Mouse (Mus musculus) liver, embryonic 15.5 days (tissue): ENCODE results near the gene Prr30. TPM values are rescaled to one million over a fixed set of nuclear protein-coding genes. Genes with fewer than 3 reads are reported as not detected.
"Not testable (repeated sequence)": the region's sequence is repeated elsewhere in the genome, so short reads cannot be mapped to it uniquely, and the experiment has no call there.

Experiments
- ATAC-seq: fragments of 200-750 bp; cut with Nextera tagmentation; 2 replicates; pipeline ENCODE4 v1.8.0; 2017; ENCODE audit warnings: moderate number of reproducible peaks, mild to moderate bottlenecking, moderate library complexity; ENCODE audit not compliant: insufficient read depth
- H3K27ac ChIP-seq: fragments of 300-500 bp; sonication (generic); replicated peaks from 2 replicates; pipeline ENCODE4 v1.5.1; 2015; ENCODE audit warnings: mild to moderate bottlenecking, inconsistent platforms
- H3K27me3 ChIP-seq: fragments of 300-500 bp; sonication (generic); 2 replicates; pipeline ENCODE4 v1.6.1; 2015; ENCODE audit warnings: mild to moderate bottlenecking, inconsistent platforms
- H3K36me3 ChIP-seq: fragments of 300-500 bp; sonication (generic); replicated peaks from 2 replicates; pipeline ENCODE4 v1.6.1; 2015; ENCODE audit warnings: moderate library complexity, mild to moderate bottlenecking, inconsistent platforms
- H3K4me1 ChIP-seq: fragments of 300-500 bp; sonication (generic); replicated peaks from 2 replicates; pipeline ENCODE4 v1.6.1; 2015; ENCODE audit warnings: inconsistent platforms
- H3K4me2 ChIP-seq: fragments of 300-500 bp; sonication (generic); 2 replicates; pipeline ENCODE4 v1.6.1; 2015; ENCODE audit warnings: moderate library complexity, mild to moderate bottlenecking, inconsistent platforms
- H3K4me3 ChIP-seq: fragments of 300-500 bp; sonication (generic); replicated peaks from 2 replicates; pipeline ENCODE4 v1.5.1; 2015; ENCODE audit warnings: mild to moderate bottlenecking, inconsistent platforms
- H3K9ac ChIP-seq: fragments of 300-500 bp; sonication (generic); 2 replicates; pipeline ENCODE4 v1.6.1; 2015; ENCODE audit warnings: moderate library complexity, mild to moderate bottlenecking, inconsistent platforms
- H3K9me3 ChIP-seq: fragments of 300-500 bp; sonication (generic); replicated peaks from 2 replicates; pipeline ENCODE4 v1.6.1; 2016; ENCODE audit warnings: inconsistent platforms
- WGBS: fragments of 180-500 bp; shearing (Covaris S2); methylation state at CpG from one replicate; pipeline ENCODE4 v1.1.7; 2015; ENCODE audit warnings: mixed read lengths; ENCODE audit not compliant: insufficient replicate concordance; 5-methylcytosine and 5-hydroxymethylcytosine counted together
- polyA plus RNA-seq: library from polyadenylated mRNA; unstranded; fragments of >200 nt; fragmentation: Nextera tagmentation; extraction: Ambion mirVana; gene quantifications from 2 replicates; pipeline ENCODE4 v1.2.1, GENCODE M21; 2015

Prr30 gene
- not detected in 2 replicates for polyA plus RNA-seq

GRCm38 (mm10) chr14:101200230-101200629, at the start of gene Prr30:
Gene Prr30, minus strand, starts transcription at chr14:101200330.
- Histone ChIP-seq H3K36me3 (no peaks in the 10 kb centered on the region), H3K27me3 (no peaks in the 10 kb centered on the region), H3K9ac (no peak within 1 kb of the TSS), H3K4me3 (no peak within 1 kb of the TSS), H3K4me1 (no peaks in the 10 kb centered on the region), H3K27ac (no peak within 1 kb of the TSS), H3K4me2 (no peak within 1 kb of the TSS), H3K9me3 (peaks cover 2% of the 10 kb centered on the region; the same call in 1 of the 2 replicates)
- no peak for ATAC-seq
- WGBS = 61% methylated on average over 4 of the region's 4 CpGs

GRCm38 (mm10) chr14:101246793-101247192, 46.7 kb upstream of the Prr30 start:
- Histone ChIP-seq H3K27ac (no peak overlapping the region), H3K36me3 (no peaks in the 10 kb centered on the region), H3K4me1 (no peaks in the 10 kb centered on the region), H3K27me3 (no peaks in the 10 kb centered on the region), H3K9me3 (no peaks in the 10 kb centered on the region), H3K4me3 (no peak overlapping the region), H3K9ac (no peak overlapping the region), H3K4me2 (no peak overlapping the region)
- WGBS = 22% methylated on average over 3 of the region's 3 CpGs
- ATAC-seq = no peak

- H3K9ac ChIP-seq = no peak overlapping the region
- no peaks in the 10 kb centered on the region for H3K9me3 ChIP-seq
- no peaks in the 10 kb centered on the region for H3K27me3 ChIP-seq
- no peak overlapping the region for H3K4me3 ChIP-seq
- no peak overlapping the region for H3K4me2 ChIP-seq
- no peak overlapping the region for H3K27ac ChIP-seq
- no peaks in the 10 kb centered on the region for H3K36me3 ChIP-seq
- 66% methylated on average over 7 of the region's 7 CpGs for WGBS
- ATAC-seq = no peak
- no peaks in the 10 kb centered on the region for H3K4me1 ChIP-seq
Observed at GRCm38 (mm10) chr14:101245706-101246105, 45.6 kb upstream of the Prr30 start.

GRCm38 (mm10) chr14:101244441-101244840, 44.3 kb upstream of the Prr30 start:
- 42% methylated on average over 3 of the region's 3 CpGs for WGBS

GRCm38 (mm10) chr14:101237965-101238364, 37.8 kb upstream of the Prr30 start:
- 31% methylated on average over 1 of the region's 1 CpGs for WGBS
- ATAC-seq = no peak
- Histone ChIP-seq H3K9ac (no peak overlapping the region), H3K27ac (no peak overlapping the region), H3K4me3 (no peak overlapping the region), H3K36me3 (no peaks in the 10 kb centered on the region), H3K27me3 (no peaks in the 10 kb centered on the region), H3K4me2 (no peak overlapping the region), H3K4me1 (no peaks in the 10 kb centered on the region), H3K9me3 (no peaks in the 10 kb centered on the region)

More at GRCm38 (mm10) chr14:101244441-101244840, 44.3 kb upstream of the Prr30 start:
- not testable (repeated sequence) for H3K36me3 ChIP-seq, H3K27me3 ChIP-seq, H3K4me3 ChIP-seq, H3K9ac ChIP-seq, ATAC-seq, H3K27ac ChIP-seq, H3K4me1 ChIP-seq, H3K4me2 ChIP-seq, H3K9me3 ChIP-seq

GRCm38 (mm10) chr14:101229068-101229467, 28.9 kb upstream of the Prr30 start:
- H3K27ac ChIP-seq = no peak overlapping the region
- no peak overlapping the region for H3K4me2 ChIP-seq
- no peak overlapping the region for H3K9ac ChIP-seq
- no peaks in the 10 kb centered on the region for H3K36me3 ChIP-seq
- no peak overlapping the region for H3K4me3 ChIP-seq
- whole genome bisulfite sequencing = 40% methylated on average over 4 of the region's 4 CpGs
- H3K9me3 ChIP-seq = no peaks in the 10 kb centered on the region
- H3K27me3 ChIP-seq = no peaks in the 10 kb centered on the region
- no peaks in the 10 kb centered on the region for H3K4me1 ChIP-seq
- no peak for ATAC-seq

GRCm38 (mm10) chr14:101222319-101222718, 22.2 kb upstream of the Prr30 start:
- Histone ChIP-seq H3K4me2 (no peak overlapping the region), H3K9ac (no peak overlapping the region), H3K4me3 (no peak overlapping the region), H3K36me3 (no peaks in the 10 kb centered on the region), H3K27ac (no peak overlapping the region), H3K4me1 (no peaks in the 10 kb centered on the region), H3K9me3 (no peaks in the 10 kb centered on the region), H3K27me3 (no peaks in the 10 kb centered on the region)
- no peak for ATAC-seq
- WGBS = 64% methylated on average over 8 of the region's 8 CpGs

- Histone ChIP-seq H3K27me3 (no peaks in the 10 kb centered on the region), H3K9me3 (no peaks in the 10 kb centered on the region), H3K36me3 (no peaks in the 10 kb centered on the region), H3K4me1 (no peaks in the 10 kb centered on the region), H3K4me3 (no peak overlapping the region), H3K9ac (no peak overlapping the region), H3K27ac (no peak overlapping the region), H3K4me2 (no peak overlapping the region)
- WGBS = 66% methylated on average over 4 of the region's 4 CpGs
- no peak for ATAC-seq
Observed at GRCm38 (mm10) chr14:101172258-101172657, 27.9 kb downstream of the Prr30 start.
